Mouse (Mus musculus): ENCODE measurements around the gene Eno1.

DNA sequence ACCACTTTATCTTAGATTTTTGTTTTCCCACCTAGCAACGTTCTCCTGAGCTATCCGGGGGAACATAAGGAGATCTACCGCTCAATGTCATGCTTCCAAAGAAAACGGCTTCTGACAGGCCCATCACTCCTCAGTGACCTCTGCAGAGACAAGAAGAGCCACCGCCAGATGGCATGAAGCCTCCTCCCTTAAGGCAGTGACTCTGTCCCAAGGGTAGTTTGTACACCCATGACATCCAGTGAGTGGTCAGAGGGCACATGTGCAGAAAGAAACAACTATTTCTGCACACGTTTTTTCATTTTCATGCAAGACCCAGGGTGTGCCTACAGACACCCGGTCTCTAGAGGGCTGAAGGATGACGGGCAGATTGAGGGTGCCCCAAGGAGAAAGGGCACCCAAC is 26.2 kb upstream of the Eno1 start:
- no peak for TF ChIP-seq CTCF (IDR thresholded peaks at IDR 0.05; ENCODE audit: control insufficient read depth, insufficient read depth, low read length)
- no peak for TF ChIP-seq POLR2A (IDR thresholded peaks at IDR 0.05; ENCODE audit: borderline replicate concordance, control insufficient read depth, low read depth, low read length)

Data from bone marrow, adult 2 months (tissue).